Mouse (Mus musculus): ENCODE results near the gene Rnase1.

- TF ChIP-seq CTCF (IDR thresholded peaks at IDR 0.05; ENCODE audit: extremely low read depth, insufficient read length, insufficient replicate concordance, low read depth, low read length) (no peak), POLR2A (IDR thresholded peaks at IDR 0.05; ENCODE audit: low read depth, low read length) (no peak)
These were observed 17.0 kb downstream of the Rnase1 start for GRCm38 (mm10) chr14:51129624-51129975.

Measured in small intestine, adult 2 months (tissue).